8 mouse cellular contexts compared by ENCODE assay signal in genomic region chr15:3979061-3979848, GRCm38 (mm10). TPM values are rescaled to one million over a fixed set of nuclear protein-coding genes. Genes with fewer than 3 reads are reported as not detected.
DNase-seq lines count a peak whose midpoint lies in the region; ATAC-seq and TF ChIP-seq lines count a peak whose summit lies in the region.

Gene Fbxo4 (minus strand): TSS chr15:3979573.

- peak within 1 kb of the TSS; percentile 66 for H3K4me2 ChIP-seq in limb, embryonic 13.5 days (replicated peaks)
- H3K4me2 ChIP-seq in midbrain, embryonic 15.5 days, result peak within 1 kb of the TSS; percentile 58

- peaks cover 24% of the 10 kb centered on the region for H3K36me3 ChIP-seq in limb, embryonic 13.5 days
- 0 out of 2 replicates have a peak, but pooled peaks cover 8% of the 10 kb centered on the region for H3K36me3 ChIP-seq in midbrain, embryonic 15.5 days (replicated peaks)
- H3K36me3 ChIP-seq in spleen, adult 2 months (ENCODE audit: control insufficient read depth, insufficient read depth, low read length), result peaks cover 3% of the 10 kb centered on the region; the same call in 1 of the 2 replicates

- ATAC-seq in limb, embryonic 13.5 days (ENCODE audit: low FRiP score, low read depth), result peak; percentile 95
- peak; percentile 97 for ATAC-seq in midbrain, embryonic 15.5 days (replicated peaks)

- peak within 1 kb of the TSS; percentile 87 for H3K27ac ChIP-seq in bone marrow macrophage, adult 2 months (ENCODE audit: insufficient read depth, low read depth, low read length)
- peak within 1 kb of the TSS; percentile 96 for H3K27ac ChIP-seq in embryonic fibroblast, embryonic 13.5 days (ENCODE audit: insufficient read depth, low read length)
- peak within 1 kb of the TSS; percentile 96 for H3K27ac ChIP-seq in limb, embryonic 13.5 days
- peak within 1 kb of the TSS; percentile 97 for H3K27ac ChIP-seq in midbrain, embryonic 15.5 days
- peak within 1 kb of the TSS; percentile 96 for H3K27ac ChIP-seq in spleen, adult 2 months (ENCODE audit: insufficient read depth, low read length)

- H3K9me3 ChIP-seq in limb, embryonic 13.5 days, result no peaks in the 10 kb centered on the region
- no peaks in the 10 kb centered on the region for H3K9me3 ChIP-seq in midbrain, embryonic 15.5 days

- no peaks in the 10 kb centered on the region for H3K27me3 ChIP-seq in limb, embryonic 13.5 days
- H3K27me3 ChIP-seq in midbrain, embryonic 15.5 days (replicated peaks), result no peaks in the 10 kb centered on the region
- H3K27me3 ChIP-seq in spleen, adult 2 months (ENCODE audit: control insufficient read depth, insufficient read depth, low read length), result no peaks in the 10 kb centered on the region

- H3K4me1 ChIP-seq in bone marrow macrophage, adult 2 months (ENCODE audit: control insufficient read depth, insufficient read depth, low read length), result peaks cover 12% of the 10 kb centered on the region
- no peaks in the 10 kb centered on the region for H3K4me1 ChIP-seq in embryonic fibroblast, embryonic 13.5 days (ENCODE audit: control insufficient read depth, insufficient read depth, low read length)
- peaks cover 5% of the 10 kb centered on the region; the same call in 1 of the 2 replicates for H3K4me1 ChIP-seq in limb, embryonic 13.5 days
- H3K4me1 ChIP-seq in midbrain, embryonic 15.5 days, result peaks cover 3% of the 10 kb centered on the region; the same call in 1 of the 2 replicates
- peaks cover 4% of the 10 kb centered on the region for H3K4me1 ChIP-seq in spleen, adult 2 months (ENCODE audit: control insufficient read depth, insufficient read depth, insufficient read length)

- TF ChIP-seq CTCF in bone marrow macrophage, adult 2 months (IDR thresholded peaks at IDR 0.05; ENCODE audit: low read depth, low read length), result no peak
- no peak for TF ChIP-seq CTCF in embryonic fibroblast, embryonic 13.5 days (IDR thresholded peaks at IDR 0.05; ENCODE audit: borderline replicate concordance, insufficient read depth, low read length)
- no peak for TF ChIP-seq CTCF in spleen, adult 2 months (IDR thresholded peaks at IDR 0.05; ENCODE audit: extremely low read depth, insufficient read depth, insufficient read length, insufficient replicate concordance)

- peak within 1 kb of the TSS; percentile 95 for H3K4me3 ChIP-seq in bone marrow macrophage, adult 2 months (ENCODE audit: insufficient read depth, low read length)
- peak within 1 kb of the TSS; percentile 53 for H3K4me3 ChIP-seq in embryonic fibroblast, embryonic 13.5 days (ENCODE audit: insufficient read depth, low read length)
- peak within 1 kb of the TSS; percentile 68 for H3K4me3 ChIP-seq in limb, embryonic 13.5 days
- peak within 1 kb of the TSS; percentile 73 for H3K4me3 ChIP-seq in midbrain, embryonic 15.5 days
- H3K4me3 ChIP-seq in spleen, adult 2 months (ENCODE audit: extremely low read depth, insufficient read depth, insufficient read length), result peak within 1 kb of the TSS; percentile 68

- DNase-seq in B cell, adult 2 months, result peak; percentile 86 to 90
- DNase-seq in heart, adult 9 months (ENCODE audit: low spot score in 2 of 2), result peak; percentile 91 to 92
- peak; percentile 87 for DNase-seq in kidney, adult 9 months
- peak in 1 of 2 experiments; percentile 62 for DNase-seq in spleen, adult 2 months (ENCODE audit: low read depth in 1 of 2, low spot score in 2 of 2)

- WGBS in limb, embryonic 13.5 days, result 2% methylated on average over 61 of the region's 61 CpGs
- WGBS in midbrain, embryonic 15.5 days, result 2% methylated on average over 61 of the region's 61 CpGs
- WGBS in spleen, adult 2 months, result under 1% methylated on average over 61 of the region's 61 CpGs

- peak within 1 kb of the TSS; percentile 94 for H3K9ac ChIP-seq in limb, embryonic 13.5 days
- peak within 1 kb of the TSS; percentile 97 for H3K9ac ChIP-seq in midbrain, embryonic 15.5 days

- TF ChIP-seq POLR2A in bone marrow macrophage, adult 2 months (IDR thresholded peaks at IDR 0.05; ENCODE audit: borderline replicate concordance, low read depth, low read length), result no peak
- TF ChIP-seq POLR2A in embryonic fibroblast, embryonic 13.5 days (IDR thresholded peaks at IDR 0.05; ENCODE audit: low read depth, low read length), result peak; percentile 63
- TF ChIP-seq POLR2A in spleen, adult 2 months (IDR thresholded peaks at IDR 0.05; ENCODE audit: low read depth, low read length), result no peak; the same call in none of the 2 replicates

RNA-seq across cellular contexts. Expression of gene Fbxo4, which starts in this region (rescaled TPM):
- polyA plus RNA-seq in bone marrow macrophage, adult 2 months (2012; ENCODE audit: insufficient read depth, insufficient read length, missing spikeins), result 18.1 and 20.1 TPM in 2 replicates
- 21.0 and 25.1 TPM in 2 replicates for polyA plus RNA-seq in embryonic fibroblast, embryonic 13.5 days (2011; ENCODE audit: insufficient read length, low read depth, missing spikeins)
- 8.2 and 10.2 TPM in 2 replicates for polyA plus RNA-seq in limb, embryonic 13.5 days (2015; fragmentation: Nextera tagmentation; extraction: Ambion mirVana)
- polyA plus RNA-seq in midbrain, embryonic 15.5 days (2015; fragmentation: Nextera tagmentation; extraction: Ambion mirVana), result 7.9 and 9.4 TPM in 2 replicates
- polyA plus RNA-seq in spleen, adult 2 months (2012; rRNA removed), result 5.9 and 6.8 TPM in 2 replicates
